Mouse (Mus musculus) adrenal gland, postnatal 4 days (tissue): ENCODE results near the gene Arhgef28. TPM values are rescaled to one million over a fixed set of nuclear protein-coding genes. Genes with fewer than 3 reads are reported as not detected.

Experiments
- DNase-seq, 2 experiments: peaks; one replicate each; pipeline ENCODE4 v3.0.0; 2021 to 2022; ENCODE audit warnings: low spot score in 2 of 2, mixed read lengths in 2 of 2
- total RNA-seq, 2 experiments: library from RNA; stranded (reverse); gene quantifications; 2 replicates each; pipeline ENCODE4 v1.2.3; 2021

Arhgef28 gene
- total RNA-seq, 2 experiments from 2014 or later: 31.2 to 47.6 TPM

- no peak for DNase-seq
These were observed 21.6 kb downstream of the Arhgef28 start for GRCm38 (mm10) chr13:98184632-98185031.

- no peak for DNase-seq
These were observed 22.9 kb downstream of the Arhgef28 start for GRCm38 (mm10) chr13:98183157-98183878.

- DNase-seq: no peak
These were observed 23.9 kb downstream of the Arhgef28 start for GRCm38 (mm10) chr13:98182330-98182729.

- no peak for DNase-seq
These were observed 25.6 kb downstream of the Arhgef28 start for GRCm38 (mm10) chr13:98180636-98181035.

GRCm38 (mm10) chr13:98175323-98176007 is 30.8 kb downstream of the Arhgef28 start:
- DNase-seq: no peak

- no peak for DNase-seq
These were observed 33.2 kb downstream of the Arhgef28 start for GRCm38 (mm10) chr13:98173008-98173407.

GRCm38 (mm10) chr13:98172365-98172764 is 33.9 kb downstream of the Arhgef28 start:
- no peak for DNase-seq

GRCm38 (mm10) chr13:98171706-98172105 is 34.5 kb downstream of the Arhgef28 start:
- DNase-seq: no peak

GRCm38 (mm10) chr13:98171257-98171656 is 35.0 kb downstream of the Arhgef28 start:
- no peak for DNase-seq

- DNase-seq: no peak
These were observed 41.4 kb downstream of the Arhgef28 start for GRCm38 (mm10) chr13:98164878-98165277.

GRCm38 (mm10) chr13:98161496-98161895 is 44.7 kb downstream of the Arhgef28 start:
- DNase-seq: no peak

- no peak for DNase-seq
These were observed 49.6 kb downstream of the Arhgef28 start for GRCm38 (mm10) chr13:98156656-98157055.

- DNase-seq: no peak
These were observed 53.5 kb downstream of the Arhgef28 start for GRCm38 (mm10) chr13:98152759-98153158.

- no peak for DNase-seq
These were observed 58.7 kb downstream of the Arhgef28 start for GRCm38 (mm10) chr13:98147532-98147931.

- no peak for DNase-seq
These were observed 59.6 kb downstream of the Arhgef28 start for GRCm38 (mm10) chr13:98146573-98147160.

- no peak for DNase-seq
These were observed 60.9 kb downstream of the Arhgef28 start for GRCm38 (mm10) chr13:98145310-98145709.

GRCm38 (mm10) chr13:98143000-98143399 is 63.2 kb downstream of the Arhgef28 start:
- no peak for DNase-seq

- no peak for DNase-seq
These were observed 65.6 kb downstream of the Arhgef28 start for GRCm38 (mm10) chr13:98140626-98141025.

GRCm38 (mm10) chr13:98138786-98139185 is 67.5 kb downstream of the Arhgef28 start:
- no peak for DNase-seq

GRCm38 (mm10) chr13:98135890-98136555 is 70.2 kb downstream of the Arhgef28 start:
- no peak for DNase-seq

- no peak for DNase-seq
These were observed 73.3 kb downstream of the Arhgef28 start for GRCm38 (mm10) chr13:98132951-98133350.

GRCm38 (mm10) chr13:98132264-98132663 is 74.0 kb downstream of the Arhgef28 start:
- no peak for DNase-seq
